Mouse (Mus musculus) frontal cortex, postnatal 14 days (tissue): ENCODE results near the gene Gm21190.
"Not testable (repeated sequence)": the region's sequence is repeated elsewhere in the genome, so short reads cannot be mapped to it uniquely, and the experiment has no call there.

Source experiments
- DNase-seq, 2 experiments: peaks; one replicate each; pipeline ENCODE4 v3.0.0; 2022; ENCODE audit warnings: low spot score in 2 of 2

The Gm21190 gene

GRCm38 (mm10) chr5:15490934-15491333 lies 38.1 kb downstream of the Gm21190 start:
- not testable (repeated sequence) for DNase-seq

GRCm38 (mm10) chr5:15488743-15489142 lies 40.3 kb downstream of the Gm21190 start:
- DNase-seq: no peak

- not testable (repeated sequence) for DNase-seq
Observed at GRCm38 (mm10) chr5:15484616-15485015, 44.4 kb downstream of the Gm21190 start.

GRCm38 (mm10) chr5:15483576-15483975 lies 45.4 kb downstream of the Gm21190 start:
- DNase-seq: not testable (repeated sequence)

GRCm38 (mm10) chr5:15482815-15483214 lies 46.2 kb downstream of the Gm21190 start:
- DNase-seq: not testable (repeated sequence)

GRCm38 (mm10) chr5:15476423-15476822 lies 52.6 kb downstream of the Gm21190 start, which contains the start of gene Gm21149:
TSS of gene Gm21149 (minus strand) at chr5:15476523.
- not testable (repeated sequence) for DNase-seq
